Mouse (Mus musculus): Measurements from ENCODE around the gene Abca17. TPM values are rescaled to one million over a fixed set of nuclear protein-coding genes. Genes with fewer than 3 reads are reported as not detected.

Gene Abca17
- polyA plus RNA-seq, 1 experiment from 2014 or later = not detected

GRCm38 (mm10) chr17:24364461-24364860 is 13.6 kb upstream of the Abca17 start:
- Histone ChIP-seq H3K27me3 (no peaks in the 10 kb centered on the region), H3K9ac (no peak overlapping the region), H3K27ac (replicated peaks) (no peak overlapping the region), H3K4me2 (no peak overlapping the region), H3K4me1 (replicated peaks) (peaks cover 33% of the 10 kb centered on the region), H3K4me3 (replicated peaks) (no peak overlapping the region), H3K36me3 (replicated peaks) (peaks cover 82% of the 10 kb centered on the region), H3K9me3 (replicated peaks) (no peaks in the 10 kb centered on the region)
- ATAC-seq (ENCODE audit: insufficient read depth) = no peak
- WGBS (ENCODE audit: insufficient replicate concordance) = 86% methylated on average over 9 of the region's 9 CpGs

GRCm38 (mm10) chr17:24362527-24362926 is 11.7 kb upstream of the Abca17 start:
- Histone ChIP-seq H3K36me3 (replicated peaks) (peaks cover 83% of the 10 kb centered on the region), H3K4me3 (replicated peaks) (no peak overlapping the region)
- peak; percentile 64 for ATAC-seq (ENCODE audit: insufficient read depth)

GRCm38 (mm10) chr17:24361291-24361690 is 10.4 kb upstream of the Abca17 start:
- Histone ChIP-seq H3K9me3 (replicated peaks) (no peaks in the 10 kb centered on the region), H3K36me3 (replicated peaks) (peaks cover 78% of the 10 kb centered on the region), H3K4me1 (replicated peaks) (peaks cover 56% of the 10 kb centered on the region), H3K4me3 (replicated peaks) (no peak overlapping the region), H3K4me2 (no peak overlapping the region), H3K27me3 (no peaks in the 10 kb centered on the region), H3K9ac (no peak overlapping the region), H3K27ac (replicated peaks) (no peak overlapping the region)
- WGBS (ENCODE audit: insufficient replicate concordance) = 70% methylated on average over 5 of the region's 5 CpGs
- no peak for ATAC-seq (ENCODE audit: insufficient read depth)

More at GRCm38 (mm10) chr17:24362527-24362926, 11.7 kb upstream of the Abca17 start:
- Histone ChIP-seq H3K27me3 (no peaks in the 10 kb centered on the region), H3K9me3 (replicated peaks) (no peaks in the 10 kb centered on the region), H3K4me2 (no peak overlapping the region), H3K27ac (replicated peaks) (no peak overlapping the region; the same call in 1 of the 2 replicates), H3K4me1 (replicated peaks) (peaks cover 48% of the 10 kb centered on the region), H3K9ac (no peak overlapping the region)
- 81% methylated on average over 9 of the region's 9 CpGs for WGBS (ENCODE audit: insufficient replicate concordance)

- Histone ChIP-seq H3K4me1 (replicated peaks) (peaks cover 56% of the 10 kb centered on the region), H3K4me3 (replicated peaks) (no peak overlapping the region), H3K9me3 (replicated peaks) (no peaks in the 10 kb centered on the region), H3K36me3 (replicated peaks) (peaks cover 73% of the 10 kb centered on the region), H3K4me2 (no peak overlapping the region), H3K9ac (no peak overlapping the region), H3K27ac (replicated peaks) (peak overlapping the region; percentile 11; the same call in 1 of the 2 replicates), H3K27me3 (no peaks in the 10 kb centered on the region)
- ATAC-seq (ENCODE audit: insufficient read depth) = no peak
- 75% methylated on average over 8 of the region's 8 CpGs for WGBS (ENCODE audit: insufficient replicate concordance)
Measured at GRCm38 (mm10) chr17:24360841-24361240, 10.0 kb upstream of the Abca17 start.

- H3K4me2 ChIP-seq = no peak overlapping the region
- peaks cover 69% of the 10 kb centered on the region for H3K36me3 ChIP-seq (replicated peaks)
- ATAC-seq (ENCODE audit: insufficient read depth) = no peak
- no peaks in the 10 kb centered on the region for H3K27me3 ChIP-seq
- H3K4me1 ChIP-seq (replicated peaks) = peaks cover 56% of the 10 kb centered on the region
- no peaks in the 10 kb centered on the region for H3K9me3 ChIP-seq (replicated peaks)
- no peak overlapping the region for H3K4me3 ChIP-seq (replicated peaks)
- 53% methylated on average over 2 of the region's 2 CpGs for WGBS (ENCODE audit: insufficient replicate concordance)
- no peak overlapping the region for H3K27ac ChIP-seq (replicated peaks)
- no peak overlapping the region for H3K9ac ChIP-seq
Measured at GRCm38 (mm10) chr17:24359903-24360302, 9.0 kb upstream of the Abca17 start.

GRCm38 (mm10) chr17:24359006-24359405 is 8.1 kb upstream of the Abca17 start:
- Histone ChIP-seq H3K4me3 (replicated peaks) (no peak overlapping the region), H3K27ac (replicated peaks) (peak overlapping the region; percentile 61; the same call in 1 of the 2 replicates), H3K9ac (no peak overlapping the region), H3K36me3 (replicated peaks) (peaks cover 60% of the 10 kb centered on the region), H3K27me3 (no peaks in the 10 kb centered on the region), H3K9me3 (replicated peaks) (no peaks in the 10 kb centered on the region), H3K4me2 (no peak overlapping the region), H3K4me1 (replicated peaks) (peaks cover 65% of the 10 kb centered on the region)
- ATAC-seq (ENCODE audit: insufficient read depth) = no peak
- 79% methylated on average over 8 of the region's 8 CpGs for WGBS (ENCODE audit: insufficient replicate concordance)

GRCm38 (mm10) chr17:24355284-24355683 is 4.4 kb upstream of the Abca17 start:
- peaks cover 32% of the 10 kb centered on the region for H3K36me3 ChIP-seq (replicated peaks)
- peaks cover 13% of the 10 kb centered on the region for H3K27me3 ChIP-seq
- WGBS (ENCODE audit: insufficient replicate concordance) = 66% methylated on average over 8 of the region's 8 CpGs
- no peaks in the 10 kb centered on the region for H3K9me3 ChIP-seq (replicated peaks)
- peak overlapping the region; percentile 94 for H3K27ac ChIP-seq (replicated peaks)
- H3K4me3 ChIP-seq (replicated peaks) = peak overlapping the region; percentile 89
- H3K4me1 ChIP-seq (replicated peaks) = peaks cover 79% of the 10 kb centered on the region
- H3K4me2 ChIP-seq = peak overlapping the region; percentile 99
- no peak for ATAC-seq (ENCODE audit: insufficient read depth)
- H3K9ac ChIP-seq = 0 out of 2 replicates have a peak overlapping the region, but pooled peaks have one; percentile 95

GRCm38 (mm10) chr17:24353960-24354359 is 3.1 kb upstream of the Abca17 start:
- Histone ChIP-seq H3K27ac (replicated peaks) (peak overlapping the region; percentile 94), H3K4me1 (replicated peaks) (peaks cover 68% of the 10 kb centered on the region), H3K36me3 (replicated peaks) (peaks cover 23% of the 10 kb centered on the region), H3K9me3 (replicated peaks) (no peaks in the 10 kb centered on the region), H3K4me2 (peak overlapping the region; percentile 99), H3K27me3 (peaks cover 25% of the 10 kb centered on the region), H3K4me3 (replicated peaks) (peak overlapping the region; percentile 89), H3K9ac (peak overlapping the region; percentile 95)
- peak; percentile 73 for ATAC-seq (ENCODE audit: insufficient read depth)
- 17% methylated on average over 3 of the region's 3 CpGs for WGBS (ENCODE audit: insufficient replicate concordance)

- WGBS (ENCODE audit: insufficient replicate concordance) = 2% methylated on average over 36 of the region's 36 CpGs
- no peaks in the 10 kb centered on the region for H3K9me3 ChIP-seq (replicated peaks)
- peaks cover 59% of the 10 kb centered on the region for H3K4me1 ChIP-seq (replicated peaks)
- peak overlapping the region; percentile 94 for H3K27ac ChIP-seq (replicated peaks)
- H3K9ac ChIP-seq = peak overlapping the region; percentile 95
- H3K4me2 ChIP-seq = peak overlapping the region; percentile 99
- peak; percentile 23 for ATAC-seq (ENCODE audit: insufficient read depth)
- peaks cover 11% of the 10 kb centered on the region for H3K36me3 ChIP-seq (replicated peaks)
- H3K27me3 ChIP-seq = peaks cover 31% of the 10 kb centered on the region
- H3K4me3 ChIP-seq (replicated peaks) = peak overlapping the region; percentile 89
Measured at GRCm38 (mm10) chr17:24352370-24353194, 1.7 kb upstream of the Abca17 start.

- Histone ChIP-seq H3K27ac (replicated peaks) (peak within 1 kb of the TSS; percentile 94), H3K9me3 (replicated peaks) (no peaks in the 10 kb centered on the region), H3K27me3 (peaks cover 31% of the 10 kb centered on the region), H3K36me3 (replicated peaks) (peaks cover 4% of the 10 kb centered on the region; the same call in 1 of the 2 replicates), H3K4me3 (replicated peaks) (peak within 1 kb of the TSS; percentile 89), H3K9ac (peak within 1 kb of the TSS; percentile 95), H3K4me1 (replicated peaks) (peaks cover 56% of the 10 kb centered on the region), H3K4me2 (peak within 1 kb of the TSS; percentile 99)
- under 1% methylated on average over 55 of the region's 55 CpGs for WGBS (ENCODE audit: insufficient replicate concordance)
- ATAC-seq (ENCODE audit: insufficient read depth) = peak; percentile 84
Measured at GRCm38 (mm10) chr17:24351760-24352357, 991 bp upstream of the Abca17 start, which contains the start of gene Abca3. Gene Abca3, plus strand, starts transcription at chr17:24351950.

- Histone ChIP-seq H3K9ac (no peak overlapping the region), H3K27ac (replicated peaks) (no peak overlapping the region), H3K4me2 (no peak overlapping the region), H3K9me3 (replicated peaks) (no peaks in the 10 kb centered on the region), H3K36me3 (replicated peaks) (no peaks in the 10 kb centered on the region), H3K4me3 (replicated peaks) (no peak overlapping the region), H3K4me1 (replicated peaks) (peaks cover 29% of the 10 kb centered on the region), H3K27me3 (peaks cover 31% of the 10 kb centered on the region)
- no peak for ATAC-seq (ENCODE audit: insufficient read depth)
- 64% methylated on average over 2 of the region's 2 CpGs for WGBS (ENCODE audit: insufficient replicate concordance)
Measured at GRCm38 (mm10) chr17:24349176-24349575, 1.7 kb downstream of the Abca17 start.

Data from liver, embryonic 15.5 days (tissue).